Mouse (Mus musculus): ENCODE data around the gene Tns2. TPM values are rescaled to one million over a fixed set of nuclear protein-coding genes. Genes with fewer than 3 reads are reported as not detected.
"Not testable (repeated sequence)": the region's sequence is repeated elsewhere in the genome, so short reads cannot be mapped to it uniquely, and the experiment has no call there.

Gene Tns2
- 0.70 TPM in 1 of 2 replicates, not detected in the other for total RNA-seq (2017)

- peak; percentile 18; the same call in 1 of the 2 replicates for ATAC-seq (ENCODE audit: extremely low read depth, insufficient number of reproducible peaks, low FRiP score, poor library complexity, severe bottlenecking)
Observed at GRCm38 (mm10) chr15:102100161-102100981, at the start of gene Tns2. TSS of gene Tns2 (plus strand) at chr15:102100413.

- ATAC-seq (ENCODE audit: extremely low read depth, insufficient number of reproducible peaks, low FRiP score, poor library complexity, severe bottlenecking) = no peak
Observed at GRCm38 (mm10) chr15:102051920-102052683, 48.1 kb upstream of the Tns2 start.

GRCm38 (mm10) chr15:102056495-102057174, 43.6 kb upstream of the Tns2 start:
- no peak for ATAC-seq (ENCODE audit: extremely low read depth, insufficient number of reproducible peaks, low FRiP score, poor library complexity, severe bottlenecking)

- peak; percentile 91 for ATAC-seq (ENCODE audit: extremely low read depth, insufficient number of reproducible peaks, low FRiP score, poor library complexity, severe bottlenecking)
Observed at GRCm38 (mm10) chr15:102065661-102066325, 34.4 kb upstream of the Tns2 start.

GRCm38 (mm10) chr15:102070476-102071467, 29.4 kb upstream of the Tns2 start:
- no peak for ATAC-seq (ENCODE audit: extremely low read depth, insufficient number of reproducible peaks, low FRiP score, poor library complexity, severe bottlenecking)

- ATAC-seq (ENCODE audit: extremely low read depth, insufficient number of reproducible peaks, low FRiP score, poor library complexity, severe bottlenecking) = no peak
Observed at GRCm38 (mm10) chr15:102072963-102073558, 27.2 kb upstream of the Tns2 start.

GRCm38 (mm10) chr15:102073559-102074069, 26.6 kb upstream of the Tns2 start, which contains the start of gene Eif4b:
TSS of gene Eif4b (plus strand) at chr15:102073773.
- ATAC-seq (ENCODE audit: extremely low read depth, insufficient number of reproducible peaks, low FRiP score, poor library complexity, severe bottlenecking) = peak; percentile 93

GRCm38 (mm10) chr15:102074070-102074731, 26.0 kb upstream of the Tns2 start:
- no peak for ATAC-seq (ENCODE audit: extremely low read depth, insufficient number of reproducible peaks, low FRiP score, poor library complexity, severe bottlenecking)

- no peak for ATAC-seq (ENCODE audit: extremely low read depth, insufficient number of reproducible peaks, low FRiP score, poor library complexity, severe bottlenecking)
Observed at GRCm38 (mm10) chr15:102074876-102075585, 25.2 kb upstream of the Tns2 start.

- ATAC-seq (ENCODE audit: extremely low read depth, insufficient number of reproducible peaks, low FRiP score, poor library complexity, severe bottlenecking) = no peak
Observed at GRCm38 (mm10) chr15:102077111-102077677, 23.0 kb upstream of the Tns2 start.

GRCm38 (mm10) chr15:102079221-102079620, 21.0 kb upstream of the Tns2 start:
- no peak for ATAC-seq (ENCODE audit: extremely low read depth, insufficient number of reproducible peaks, low FRiP score, poor library complexity, severe bottlenecking)

- not testable (repeated sequence) for ATAC-seq (ENCODE audit: extremely low read depth, insufficient number of reproducible peaks, low FRiP score, poor library complexity, severe bottlenecking)
Observed at GRCm38 (mm10) chr15:102079924-102080323, 20.3 kb upstream of the Tns2 start.

GRCm38 (mm10) chr15:102080429-102080828, 19.8 kb upstream of the Tns2 start:
- ATAC-seq (ENCODE audit: extremely low read depth, insufficient number of reproducible peaks, low FRiP score, poor library complexity, severe bottlenecking) = no peak

GRCm38 (mm10) chr15:102082148-102082547, 18.1 kb upstream of the Tns2 start:
- no peak for ATAC-seq (ENCODE audit: extremely low read depth, insufficient number of reproducible peaks, low FRiP score, poor library complexity, severe bottlenecking)

- ATAC-seq (ENCODE audit: extremely low read depth, insufficient number of reproducible peaks, low FRiP score, poor library complexity, severe bottlenecking) = no peak
Observed at GRCm38 (mm10) chr15:102083028-102083427, 17.2 kb upstream of the Tns2 start.

Measured in neutrophil, adult 5-6 weeks (primary cell).